Mouse (Mus musculus) left cerebral cortex, postnatal 25 days (tissue): ENCODE results near the gene Ufsp2. TPM values are rescaled to one million over a fixed set of nuclear protein-coding genes. Genes with fewer than 3 reads are reported as not detected.

Source experiments
- DNase-seq, 2 experiments: peaks; one replicate each; pipeline ENCODE4 v3.0.0; 2022; ENCODE audit warnings: low spot score in 2 of 2, mixed read lengths in 1 of 2
- intact Hi-C: fragments of 180-260 bp; cut with DNase I; formaldehyde crosslinking; loops from one replicate; pipeline ENCODE4 v1.15.1; 2025
- total RNA-seq, 2 experiments: library from RNA; stranded (reverse); gene quantifications; 2 replicates each; pipeline ENCODE4 v1.2.3; 2021

Ufsp2 gene
- total RNA-seq, 2 experiments from 2014 or later: 50.8 to 57.1 TPM

DNA sequence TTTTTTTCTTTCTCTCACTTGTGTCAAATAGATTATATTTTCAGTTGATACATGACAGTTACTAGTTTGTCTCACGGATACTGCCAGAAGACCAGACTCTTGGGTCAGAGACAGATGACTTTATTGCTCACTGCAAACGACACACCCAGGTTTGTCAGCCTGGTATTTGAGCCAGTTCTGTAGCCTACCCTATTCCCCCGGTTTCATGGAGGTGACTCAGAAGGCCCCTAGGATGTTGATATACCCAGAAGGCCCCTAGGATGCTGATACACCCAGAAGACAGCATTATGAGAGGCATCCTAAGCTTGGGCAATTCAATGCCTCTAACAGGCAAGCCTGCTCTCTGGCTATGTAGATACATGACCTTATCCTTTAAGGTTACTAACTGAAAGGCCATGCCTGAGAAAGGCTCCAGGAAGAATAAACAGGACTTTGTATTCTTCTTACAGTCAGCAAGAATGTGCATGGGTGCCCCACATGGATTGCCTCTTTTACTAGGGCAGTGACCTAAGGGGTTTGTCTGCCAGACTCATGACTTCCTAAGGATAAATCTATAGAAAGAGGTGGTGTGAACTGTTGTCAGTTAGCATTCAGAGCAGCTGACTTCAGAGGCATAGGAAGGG is 31.8 kb downstream of the Ufsp2 start:
- intact Hi-C loops: no loop called here
- DNase-seq: no peak

- intact Hi-C loops: no loop called here
- DNase-seq: peak in 1 of 2 experiments; percentile 20
Measured at GRCm38 (mm10) chr8:46010306-46010705, 35.0 kb downstream of the Ufsp2 start.

- intact Hi-C loops: no loop called here
- DNase-seq: peak; percentile 28 to 50
Measured at GRCm38 (mm10) chr8:46010746-46011680, 35.7 kb downstream of the Ufsp2 start.

- DNase-seq: peak in 1 of 2 experiments; percentile 54
- intact Hi-C loops: no loop called here
Measured at GRCm38 (mm10) chr8:46022203-46022602, 46.9 kb downstream of the Ufsp2 start.

DNA sequence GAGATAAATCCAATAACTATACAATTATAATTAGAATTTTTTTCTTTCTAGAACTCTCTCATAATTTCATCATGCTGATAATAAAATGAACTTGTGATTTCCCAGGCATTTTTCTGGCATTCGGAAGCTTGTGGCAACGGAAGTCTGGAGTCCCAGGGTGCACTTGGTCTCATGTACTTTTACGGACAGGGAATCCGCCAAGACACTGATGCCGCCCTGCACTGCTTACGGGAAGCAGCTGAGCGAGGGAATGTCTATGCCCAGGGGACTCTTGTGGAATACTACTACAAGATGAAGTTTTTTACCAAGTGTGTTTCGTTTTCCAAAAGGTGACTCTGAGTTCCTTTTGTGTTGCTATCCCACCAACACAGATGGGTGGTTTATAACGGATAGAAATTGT is 47.4 kb downstream of the Ufsp2 start:
- intact Hi-C loops: no loop called here
- DNase-seq: no peak

GRCm38 (mm10) chr8:46024392-46024791 is 49.1 kb downstream of the Ufsp2 start:
- intact Hi-C loops: no loop called here
- no peak for DNase-seq

- intact Hi-C loops: no loop called here
- no peak for DNase-seq
Measured at GRCm38 (mm10) chr8:46036217-46036616, 60.9 kb downstream of the Ufsp2 start.

GRCm38 (mm10) chr8:46039666-46040065 is 64.3 kb downstream of the Ufsp2 start:
- intact Hi-C loops: no loop called here

DNA sequence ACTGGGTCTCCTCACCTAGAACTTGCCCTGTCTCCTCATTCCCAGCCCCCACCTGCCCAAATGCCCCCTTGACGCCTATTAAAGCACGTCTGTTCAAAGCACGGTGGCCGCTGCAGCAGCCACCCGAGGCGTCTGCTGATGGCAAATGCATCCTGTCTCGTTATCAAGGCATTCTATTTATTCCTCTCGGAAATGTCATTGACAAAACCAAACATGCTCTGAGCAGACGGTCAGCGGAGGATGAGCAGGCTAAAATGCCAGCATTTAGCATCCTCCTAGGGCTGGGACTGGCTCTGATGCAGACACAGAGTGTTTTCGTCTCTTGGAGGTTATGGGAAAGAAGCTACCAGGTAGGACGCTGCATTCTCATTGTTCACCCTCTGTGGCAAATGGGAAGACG is 64.9 kb downstream of the Ufsp2 start:
- peak; percentile 26 to 56 for DNase-seq
- intact Hi-C loops: no loop called here

More at GRCm38 (mm10) chr8:46039666-46040065, 64.3 kb downstream of the Ufsp2 start:
- no peak for DNase-seq

Other genes starting within 250 kb of the Ufsp2 start
- gene Pdlim3, start 90.1 kb upstream of the Ufsp2 start, total RNA-seq: 1 to 10 TPM; 2.7 TPM
- 1 to 10 TPM; 1.3 to 1.4 TPM for gene Ccdc110, start 40.9 kb upstream of the Ufsp2 start, total RNA-seq
- gene 1700029J07Rik, start 276 bp upstream of the Ufsp2 start, total RNA-seq: 1 to 10 TPM; 1.7 to 2.7 TPM
- gene Lrp2bp, start 23.8 kb downstream of the Ufsp2 start, total RNA-seq: under 1 TPM; 0.30 to 0.78 TPM
- gene Ankrd37, start 30.2 kb downstream of the Ufsp2 start, total RNA-seq: 10 to 100 TPM in 1 of 2 experiments, 1 to 10 TPM in 1; 9.2 to 14.3 TPM
- 10 to 100 TPM; 21.4 to 22.8 TPM for gene Cfap97, start 176.2 kb downstream of the Ufsp2 start, total RNA-seq
- gene Snx25, start 176.6 kb downstream of the Ufsp2 start, total RNA-seq: 10 to 100 TPM; 46.3 to 48.2 TPM
- 100 to 1,000 TPM; 569 to 580 TPM for gene Slc25a4, start 235.8 kb downstream of the Ufsp2 start, total RNA-seq